Mouse (Mus musculus) spleen, postnatal 10 days (tissue): Measurements from ENCODE around the gene a.
"Not testable (repeated sequence)": the region's sequence is repeated elsewhere in the genome, so short reads cannot be mapped to it uniquely, and the experiment has no call there.

ENCODE experiments used
- DNase-seq, 2 experiments: peaks; one replicate each; pipeline ENCODE4 v3.0.0; 2021 to 2022; ENCODE audit warnings: low spot score in 2 of 2

The a gene

DNA sequence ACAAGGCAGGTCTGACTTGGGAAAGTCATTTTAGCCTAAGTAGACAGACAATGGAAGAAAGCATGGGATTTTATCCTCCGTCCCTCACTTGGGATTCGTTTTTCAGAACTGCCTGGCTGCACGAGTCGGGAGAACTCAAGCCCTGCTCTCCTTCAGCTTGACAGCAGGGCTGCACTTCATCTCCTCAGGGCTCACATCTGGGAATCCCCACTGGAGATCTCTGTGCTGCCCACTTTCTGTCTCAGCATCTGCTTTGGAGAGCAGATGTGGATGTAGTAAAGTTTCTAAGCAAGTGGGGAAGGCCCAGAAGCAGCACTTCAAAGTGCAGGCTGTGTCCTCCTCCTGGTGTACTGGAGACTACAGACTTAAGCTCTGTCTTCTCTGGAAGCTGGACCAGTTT is 130.9 kb downstream of the a start:
- DNase-seq: not testable (repeated sequence)

DNA sequence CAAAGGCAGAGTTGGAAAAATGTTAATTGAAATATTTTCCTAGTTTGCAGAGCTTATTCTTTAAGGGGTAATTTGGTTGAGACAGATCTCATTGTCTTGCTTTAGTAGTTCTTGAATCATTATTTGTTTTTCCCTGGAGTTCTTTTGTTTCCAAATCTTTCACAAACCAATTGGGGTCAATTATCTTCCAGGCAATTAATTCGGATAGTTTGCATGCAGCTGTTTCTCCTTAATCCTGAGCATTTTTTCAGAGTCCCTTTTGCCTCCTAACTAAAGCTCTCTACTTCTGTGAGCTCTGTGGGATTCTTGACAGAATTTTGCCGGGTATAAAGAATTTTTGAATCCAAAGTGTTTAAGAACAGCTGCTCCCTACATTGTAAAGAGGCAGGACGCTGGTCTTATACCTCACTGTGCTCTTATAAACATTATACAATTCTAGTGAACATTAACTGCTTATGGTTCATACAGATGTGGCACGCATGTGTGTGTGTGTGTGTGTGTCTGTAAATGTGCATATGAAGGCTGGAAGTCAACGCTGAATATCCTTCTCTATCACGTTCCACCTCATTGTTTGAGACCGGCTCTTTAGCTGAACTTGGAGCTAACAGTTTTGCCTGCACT is 134.3 kb downstream of the a start:
- DNase-seq: no peak

DNA sequence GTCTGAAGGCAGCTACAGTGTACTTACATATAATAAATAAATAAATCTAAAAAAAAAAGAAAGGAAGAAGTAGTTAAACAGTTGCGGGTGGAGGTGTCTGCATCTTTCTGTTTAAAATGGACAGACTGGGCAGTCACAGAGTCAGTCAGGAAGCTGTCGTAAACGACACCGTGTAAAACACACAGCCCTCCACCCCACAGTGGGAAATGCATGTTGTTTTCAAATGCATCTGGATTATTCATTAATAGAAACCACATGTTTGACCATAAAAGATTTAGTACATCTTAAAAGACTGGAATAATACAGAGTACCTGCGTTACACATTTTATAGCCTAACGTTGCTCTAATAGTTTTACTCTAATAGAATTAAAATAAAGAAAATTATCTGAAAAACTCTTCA is 135.6 kb downstream of the a start:
- no peak for DNase-seq

DNA sequence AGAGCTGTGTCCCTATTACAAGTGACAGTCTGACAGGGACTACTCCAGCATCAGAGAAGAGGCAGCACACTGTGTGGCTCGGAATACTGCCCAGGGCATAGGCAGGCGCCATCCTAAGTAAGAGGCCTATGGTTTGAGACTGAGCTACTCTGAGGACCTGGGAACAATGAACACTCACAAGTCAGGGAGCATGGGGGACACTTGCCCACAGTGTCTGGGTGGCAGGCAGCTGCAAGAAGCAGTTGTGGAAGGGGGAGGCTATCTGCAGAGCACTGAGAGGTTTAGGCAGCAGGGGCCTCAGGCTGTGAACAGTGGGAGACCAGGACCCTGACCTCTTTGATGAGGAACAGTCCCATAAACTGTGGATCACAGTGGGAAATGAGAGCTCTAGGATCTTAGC is 137.1 kb downstream of the a start:
- DNase-seq: no peak

DNA sequence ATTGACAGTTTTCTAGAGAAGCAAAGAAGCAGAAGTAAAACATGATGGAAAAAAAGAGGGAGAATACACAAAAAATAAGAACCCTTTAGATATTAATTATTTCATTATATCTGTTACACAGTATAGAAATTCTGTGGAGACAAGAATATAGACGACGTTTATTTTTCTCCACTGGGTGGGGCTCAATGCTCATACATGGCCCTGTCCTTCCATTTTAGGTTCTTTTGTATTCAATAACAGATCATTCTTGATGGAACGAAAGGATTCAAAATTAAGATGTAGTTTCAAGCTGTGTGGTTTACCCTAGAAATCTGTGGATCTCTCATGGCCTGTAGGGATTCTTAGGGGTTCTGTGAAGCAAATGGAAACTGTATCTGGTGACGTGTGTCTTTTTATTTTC is 142.7 kb downstream of the a start:
- no peak for DNase-seq

DNA sequence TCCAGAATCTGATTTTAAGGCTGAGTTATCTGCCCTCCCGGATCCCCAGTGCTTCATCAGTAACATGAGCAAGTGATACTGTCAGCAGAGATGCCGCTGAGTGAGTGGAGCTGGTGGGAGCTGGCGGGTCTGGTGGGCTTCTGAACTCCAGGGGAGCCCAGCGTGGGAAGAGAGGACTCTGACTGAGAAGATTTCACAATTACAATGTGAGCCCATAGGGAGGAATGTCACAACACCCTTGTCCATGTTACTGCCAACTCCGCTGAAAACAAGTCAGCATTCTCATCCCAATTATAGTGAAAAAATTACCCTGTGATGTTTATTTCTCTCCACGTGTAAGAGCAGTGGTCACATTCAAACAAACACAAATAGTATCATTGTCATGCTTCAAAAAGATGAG is 144.9 kb downstream of the a start:
- no peak for DNase-seq

DNA sequence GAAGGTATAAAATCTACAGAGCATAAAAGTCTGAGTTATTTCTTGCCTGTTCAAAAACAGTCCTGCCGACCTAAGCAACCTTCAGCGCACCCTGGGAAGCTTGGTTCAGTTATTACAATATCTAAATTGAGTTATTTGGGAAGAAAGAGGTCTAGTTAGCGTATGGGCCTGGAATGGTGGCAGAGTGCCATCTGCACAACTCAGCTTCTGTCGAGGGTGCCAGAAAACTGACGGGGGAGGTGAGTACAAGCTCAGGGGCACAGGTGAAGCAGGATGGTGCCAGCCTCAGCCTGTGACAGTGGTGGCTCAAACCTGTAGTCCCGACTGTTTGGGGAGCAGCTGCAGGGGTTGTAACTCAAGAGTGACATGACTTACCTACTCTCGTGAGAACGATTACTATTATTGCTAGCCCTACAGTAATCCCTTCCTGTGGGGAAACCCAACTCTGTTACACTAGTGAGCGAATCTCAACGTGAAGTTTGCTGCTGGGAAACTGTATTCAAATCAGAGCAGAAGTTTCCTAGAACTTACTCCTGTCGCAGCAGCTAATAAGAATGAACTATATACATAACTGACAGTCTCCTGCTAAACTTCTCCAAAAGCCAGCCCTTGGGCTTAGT is 145.4 kb downstream of the a start:
- DNase-seq: no peak

DNA sequence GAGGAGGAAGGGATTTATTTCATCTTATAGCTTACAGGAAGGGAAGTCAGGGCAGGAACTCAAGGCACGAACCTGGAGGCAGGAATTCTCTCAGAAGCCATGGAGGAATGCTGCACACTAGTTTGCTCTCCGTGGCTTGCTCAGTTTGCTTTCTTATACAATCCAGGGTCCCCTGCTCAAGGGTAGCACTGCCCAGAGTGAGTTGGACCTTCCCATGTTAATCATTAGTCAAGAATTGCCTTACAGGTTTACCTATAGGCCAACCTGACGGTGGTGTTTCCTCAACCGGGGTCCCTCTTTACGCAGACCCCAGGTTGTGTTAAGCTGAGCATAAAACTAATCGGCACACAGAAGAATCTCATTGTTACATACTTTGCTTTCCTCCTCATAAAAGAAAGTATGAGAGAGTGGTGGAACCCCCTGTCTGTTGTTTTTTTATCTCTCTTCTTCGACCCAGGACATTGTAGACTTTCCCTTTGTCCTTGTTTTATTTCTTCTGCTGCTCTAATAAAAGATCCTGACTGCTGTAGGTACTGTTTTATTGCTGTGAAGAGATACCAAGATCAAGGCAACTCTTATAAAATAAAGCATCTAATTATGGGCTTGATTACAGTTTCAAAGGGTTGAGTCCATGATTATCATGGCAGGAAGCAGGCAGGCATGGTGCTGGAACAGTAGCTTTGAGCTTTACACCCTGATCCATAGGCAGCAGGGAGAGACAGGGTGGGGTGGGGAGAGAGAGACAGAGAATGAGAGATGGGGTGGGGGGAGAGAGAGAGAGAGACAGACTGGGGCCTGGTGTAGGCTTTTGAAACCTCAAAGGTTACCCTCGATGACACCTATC is 146.6 kb downstream of the a start:
- DNase-seq: no peak

DNA sequence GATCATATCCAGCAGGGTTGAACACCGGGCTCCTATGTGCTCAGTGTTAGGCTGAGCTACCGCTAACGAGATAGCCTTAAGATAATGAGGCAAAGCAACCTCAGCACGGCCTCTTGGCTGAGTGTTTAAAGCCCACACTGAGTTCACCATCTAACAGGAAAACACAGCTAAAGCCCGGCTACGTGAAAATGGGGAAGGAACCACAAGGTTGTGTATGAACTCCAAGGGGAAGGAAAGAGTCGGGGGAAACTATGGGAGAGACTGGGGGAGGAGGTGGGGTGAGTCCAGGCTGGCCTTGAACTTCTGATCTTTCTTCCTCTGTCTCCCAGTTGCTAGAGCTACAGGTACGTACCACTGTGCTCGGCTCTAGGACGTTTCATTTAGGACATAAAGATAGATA is 150.8 kb downstream of the a start:
- DNase-seq: no peak

DNA sequence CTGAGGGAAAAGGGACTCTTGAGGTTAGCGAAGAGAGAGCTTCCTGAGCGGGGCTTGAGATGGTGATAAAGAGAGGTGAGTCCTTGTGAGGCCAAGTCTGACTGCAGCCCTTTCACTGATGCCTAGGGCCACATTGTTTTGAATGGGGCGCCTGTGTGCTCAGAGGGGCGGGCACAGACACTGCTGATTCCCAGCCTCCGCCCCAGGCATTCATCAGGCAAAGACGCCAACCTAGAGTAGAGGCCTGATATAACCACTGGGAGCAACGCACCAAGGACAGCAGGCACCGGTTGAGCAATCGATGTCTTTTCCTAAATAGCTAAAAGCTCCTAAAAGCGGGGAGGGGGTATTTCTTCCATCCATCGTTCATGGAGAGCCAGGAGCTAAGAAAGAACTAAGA is 151.3 kb downstream of the a start:
- no peak for DNase-seq

DNA sequence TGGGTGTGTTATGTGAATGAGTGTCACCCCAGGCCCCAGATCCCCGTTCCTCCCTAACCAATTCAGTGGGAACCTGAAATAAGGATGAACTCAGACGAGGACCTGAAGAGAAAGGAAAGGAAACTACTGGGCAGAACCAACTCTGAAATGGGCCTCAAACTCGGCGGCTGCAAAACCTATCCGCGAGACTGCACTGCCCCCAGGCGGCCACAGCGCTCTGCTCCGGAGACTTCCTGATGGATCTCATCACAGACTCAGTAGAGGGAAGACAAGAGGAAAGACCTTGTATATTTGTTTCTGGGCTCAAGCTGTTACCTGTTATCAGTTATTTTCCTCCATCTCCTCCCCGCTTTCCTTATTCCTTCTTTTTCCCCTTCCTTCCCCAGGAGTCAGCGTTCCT is 151.9 kb downstream of the a start:
- peak; percentile 57 to 81 for DNase-seq

DNA sequence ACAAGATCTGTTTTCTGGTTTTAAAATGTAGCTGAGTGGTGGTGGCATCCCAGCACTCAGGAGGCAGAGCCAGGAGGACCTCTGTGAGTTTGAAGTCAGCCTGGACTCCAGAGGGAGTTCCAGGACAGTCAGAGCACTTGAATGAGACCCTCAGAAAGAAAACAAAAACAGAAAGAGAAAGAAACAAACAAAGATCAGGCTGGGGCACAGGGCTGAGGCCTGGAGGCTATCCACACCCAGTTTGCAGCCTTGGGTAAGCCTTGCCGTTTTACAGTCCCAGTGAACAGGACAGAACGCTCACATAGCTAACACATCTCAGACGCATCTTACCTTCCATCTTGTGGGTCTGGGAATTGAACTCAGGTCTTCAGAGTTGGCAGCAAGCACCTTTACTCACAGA is 155.7 kb downstream of the a start:
- no peak for DNase-seq

DNA sequence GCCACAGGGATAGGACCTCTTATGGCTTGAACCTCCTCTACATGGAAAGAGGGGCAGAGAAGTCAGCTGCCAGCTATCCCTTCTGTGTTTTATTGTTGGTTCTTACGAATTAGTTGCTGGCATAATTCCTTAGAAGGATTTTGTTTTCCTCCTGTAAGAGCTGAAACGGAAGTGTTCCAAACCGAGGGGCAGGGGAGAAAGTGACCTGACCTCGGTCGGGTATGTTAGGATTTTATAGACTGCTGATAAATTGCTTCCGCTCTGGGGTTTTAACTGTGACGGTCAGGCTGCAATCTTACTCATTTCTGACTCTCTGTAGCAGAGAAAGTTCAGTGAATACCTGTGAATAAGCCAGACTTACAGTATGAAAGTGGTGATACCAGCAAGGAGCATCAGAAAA is 158.2 kb downstream of the a start:
- DNase-seq: no peak

DNA sequence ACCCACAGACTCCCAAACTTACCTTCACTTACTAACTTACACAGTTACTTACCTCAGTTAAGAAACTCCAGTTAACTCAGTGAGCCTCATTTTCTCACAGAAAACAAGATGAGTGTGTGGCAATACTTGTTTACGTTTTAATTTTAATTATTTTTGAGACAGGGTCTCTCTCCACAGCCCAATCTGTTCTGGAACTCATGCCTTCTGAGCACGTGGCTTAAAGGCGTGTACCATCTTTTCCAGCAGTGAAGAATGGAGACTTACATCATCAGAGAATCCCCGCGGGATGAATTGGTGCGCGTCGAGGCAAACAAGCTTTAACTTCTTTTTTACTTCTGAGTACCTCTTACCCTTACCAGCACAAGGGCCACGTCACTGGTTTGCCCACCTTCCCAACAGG is 158.7 kb downstream of the a start:
- DNase-seq: no peak

DNA sequence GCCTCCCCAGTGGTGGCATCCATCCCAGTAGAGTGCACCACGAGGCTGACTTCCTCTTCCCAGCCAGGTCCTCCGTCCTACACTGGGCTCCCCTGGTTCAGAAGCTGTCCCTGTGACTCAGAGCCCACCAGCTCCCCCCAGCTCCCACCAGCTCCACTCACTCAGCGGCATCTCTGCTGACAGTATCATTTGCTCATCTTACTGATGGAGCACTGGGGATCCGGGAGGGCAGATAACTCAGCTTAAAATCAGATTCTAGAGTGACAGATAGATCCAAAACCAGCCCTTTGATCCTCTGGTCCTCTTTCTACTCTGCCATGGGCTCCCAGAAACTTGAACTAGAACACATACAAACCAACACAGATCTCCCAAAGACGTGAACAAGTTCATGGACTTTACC is 159.4 kb downstream of the a start:
- DNase-seq: no peak

DNA sequence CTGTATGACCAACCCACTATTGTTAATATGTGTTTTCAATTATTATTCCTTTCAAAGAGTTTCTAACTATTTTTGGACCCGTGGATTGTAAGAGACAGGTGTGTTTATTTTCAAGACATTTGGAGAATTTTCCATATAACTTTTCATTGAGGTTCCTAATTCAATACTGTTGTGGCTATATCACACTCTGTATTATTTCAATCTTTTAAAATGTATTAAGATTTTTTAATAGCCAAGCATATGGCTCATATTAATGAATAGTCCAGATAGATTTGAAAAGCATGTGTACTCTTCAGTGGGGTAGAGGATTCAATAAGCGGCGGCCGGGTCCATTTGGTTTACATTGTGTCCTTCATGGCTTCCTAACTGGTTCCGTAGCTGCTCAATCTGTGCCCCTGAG is 168.3 kb downstream of the a start:
- DNase-seq: no peak

DNA sequence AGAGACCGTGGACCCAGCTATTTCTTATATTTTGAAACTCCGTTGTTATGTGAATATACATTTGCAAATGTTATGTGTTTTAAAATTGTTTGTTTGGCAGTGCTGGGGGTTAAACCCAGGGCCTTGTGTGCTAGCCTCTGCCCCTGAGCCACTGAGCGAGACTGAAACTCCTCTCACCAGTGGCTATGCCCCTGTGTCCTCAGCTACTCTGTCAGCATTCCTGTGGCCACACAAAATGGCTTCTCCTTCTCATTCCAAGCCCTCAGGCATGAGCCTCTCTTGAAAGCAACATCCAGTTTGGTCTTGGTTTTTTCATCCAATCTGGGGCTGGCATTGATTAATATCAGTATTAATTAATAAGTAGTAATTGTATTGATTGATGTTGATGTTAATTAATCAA is 168.7 kb downstream of the a start:
- no peak for DNase-seq

DNA sequence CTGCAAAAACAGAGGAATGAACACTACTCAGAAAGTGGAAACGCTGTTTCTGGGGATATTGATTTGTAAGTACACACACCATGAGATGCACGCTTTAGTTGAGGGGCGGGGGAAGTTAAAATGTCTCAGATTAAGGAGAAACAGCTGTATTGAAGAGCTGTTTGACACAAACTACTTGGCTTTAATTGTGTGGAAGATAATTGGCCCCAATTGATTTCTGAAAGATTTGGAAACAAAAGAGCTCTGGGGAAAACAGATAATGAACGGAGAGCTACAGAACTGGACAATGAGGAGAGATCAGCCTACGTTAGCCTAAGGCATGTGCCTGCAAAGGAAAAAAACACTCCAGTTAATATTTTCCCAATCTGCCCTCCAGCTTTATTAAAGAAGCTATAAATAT is 172.0 kb downstream of the a start:
- no peak for DNase-seq

DNA sequence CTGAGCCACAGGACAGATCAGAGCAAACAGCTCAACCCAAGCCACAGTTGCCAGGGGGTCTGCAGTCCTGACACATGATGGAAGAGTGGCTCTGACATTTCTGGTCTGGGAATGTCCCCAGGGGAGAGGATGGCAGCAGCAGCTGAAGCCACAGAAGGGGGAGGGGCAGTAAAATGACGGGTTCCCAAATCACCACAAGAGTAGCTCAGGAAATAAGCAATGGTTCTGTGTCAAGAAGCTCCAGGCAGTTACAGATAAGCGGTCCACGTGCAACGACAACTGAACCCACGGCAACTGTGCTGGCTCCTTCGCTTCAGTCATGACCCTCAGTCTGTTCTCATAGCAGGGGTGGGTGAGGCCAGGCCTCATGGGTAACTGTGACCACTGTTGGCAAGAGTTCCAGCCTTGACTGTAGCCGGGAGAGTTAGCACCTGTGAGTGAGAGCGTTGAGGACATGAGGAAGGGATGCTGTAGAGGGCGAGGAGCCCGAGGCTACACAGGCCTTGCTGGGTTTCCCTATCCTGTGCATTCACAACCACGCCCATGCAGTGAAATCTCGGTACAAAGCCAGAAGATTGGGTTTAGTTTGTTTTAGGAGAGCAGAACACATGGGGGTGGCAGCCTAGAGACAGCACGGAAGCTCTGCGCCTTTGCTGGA is 178.7 kb downstream of the a start:
- not testable (repeated sequence) for DNase-seq

DNA sequence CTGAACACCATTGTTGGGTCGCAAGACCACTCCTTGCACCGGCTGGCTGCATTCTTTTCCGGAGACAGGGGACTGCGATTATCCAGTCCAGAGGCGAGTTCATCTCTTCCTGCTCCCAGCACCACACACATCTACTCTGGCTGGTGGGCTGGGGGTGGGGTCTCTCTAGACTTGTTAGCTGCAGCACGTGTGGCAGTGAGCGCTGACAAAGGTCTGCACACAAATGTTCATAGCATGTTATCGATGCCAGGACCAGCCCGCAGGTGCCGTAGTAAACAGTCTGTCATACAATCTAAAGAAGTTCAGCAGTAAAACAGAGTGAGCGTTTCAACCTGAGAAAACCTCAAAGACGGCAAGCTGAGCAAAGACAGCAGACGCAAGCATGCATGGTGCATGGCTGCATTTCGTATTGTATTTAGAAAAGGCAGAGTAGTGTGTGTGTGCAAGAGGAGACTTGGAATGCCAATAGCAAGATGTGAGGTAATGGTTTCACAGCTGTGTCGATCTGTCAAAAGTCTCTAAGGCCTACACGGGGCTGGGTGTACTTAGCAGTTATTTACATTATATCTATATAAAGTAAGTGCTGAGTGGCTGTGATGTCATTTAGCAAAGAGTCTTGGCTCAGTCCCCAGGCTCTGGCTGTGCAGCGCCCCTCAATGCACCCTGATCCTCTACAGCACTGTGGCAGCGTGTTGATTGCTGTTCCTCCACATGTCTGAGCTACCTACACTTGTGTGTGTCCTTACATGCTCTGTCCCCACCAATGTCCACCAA is 180.9 kb downstream of the a start:
- no peak for DNase-seq

DNA sequence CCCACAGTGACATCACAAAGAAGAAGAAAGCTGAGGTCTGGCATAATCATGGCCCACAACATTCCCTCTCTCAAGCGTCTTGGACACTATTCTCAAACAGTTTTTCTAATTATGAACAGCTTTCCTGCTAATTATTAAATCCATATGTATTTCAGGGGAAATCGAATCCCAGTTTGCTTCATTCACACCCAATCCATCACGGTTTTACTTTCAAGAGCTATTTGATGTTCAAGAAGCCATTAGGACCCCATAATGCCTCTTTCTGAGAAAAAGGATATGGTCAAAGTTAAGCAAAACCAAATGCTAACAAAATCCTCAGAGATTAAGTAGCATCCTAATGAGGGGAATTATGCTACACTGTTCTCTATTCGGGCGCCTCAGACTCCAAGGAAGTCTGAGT is 181.8 kb downstream of the a start:
- DNase-seq: no peak

DNA sequence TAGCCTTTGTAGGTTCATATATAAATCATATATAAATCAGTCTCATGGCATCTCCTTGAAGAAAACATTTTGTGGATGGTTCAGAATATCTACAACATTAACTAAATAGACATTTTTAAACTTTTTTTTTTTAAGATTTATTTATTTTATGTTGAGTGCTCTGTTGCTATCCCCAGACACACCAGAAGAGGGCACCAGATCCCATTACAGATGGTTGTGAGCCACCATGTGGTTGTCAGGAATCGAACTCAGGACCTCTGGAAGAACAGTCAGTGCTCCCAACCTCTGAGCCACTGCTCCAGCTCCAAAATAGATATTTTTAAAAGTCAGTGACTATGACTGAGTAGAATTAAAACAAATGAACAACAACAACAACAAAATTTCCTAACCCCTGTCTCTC is 195.4 kb downstream of the a start:
- DNase-seq: no peak
